Mouse (Mus musculus) liver, adult 2 months (tissue): Measurements from ENCODE around the gene Hoxa7.

Experiments used
- CTCF ChIP-seq: fragments of 200-500 bp; IDR thresholded peaks from 2 replicates; pipeline ENCODE4 v1.5.1; 2011; ENCODE audit warnings: low read depth, low read length, control low read depth
- POLR2A ChIP-seq: fragments of 200-500 bp; IDR thresholded peaks from 2 replicates; pipeline ENCODE4 v1.6.1; 2011; ENCODE audit warnings: low read length, control low read depth; ENCODE audit not compliant: insufficient read depth; ENCODE audit errors: extremely low read depth

- no peak for TF ChIP-seq CTCF
- no peak for TF ChIP-seq POLR2A
Observed at GRCm38 (mm10) chr6:52245757-52246142, 24.1 kb upstream of the Hoxa7 start, which contains the start of gene Hoxa11.
